Mouse (Mus musculus): Measurements from ENCODE around the gene Scarb1. TPM values are rescaled to one million over a fixed set of nuclear protein-coding genes. Genes with fewer than 3 reads are reported as not detected.

Gene Scarb1
- polyA plus RNA-seq, 1 experiment from 2014 or later = 30.1 TPM

DNA sequence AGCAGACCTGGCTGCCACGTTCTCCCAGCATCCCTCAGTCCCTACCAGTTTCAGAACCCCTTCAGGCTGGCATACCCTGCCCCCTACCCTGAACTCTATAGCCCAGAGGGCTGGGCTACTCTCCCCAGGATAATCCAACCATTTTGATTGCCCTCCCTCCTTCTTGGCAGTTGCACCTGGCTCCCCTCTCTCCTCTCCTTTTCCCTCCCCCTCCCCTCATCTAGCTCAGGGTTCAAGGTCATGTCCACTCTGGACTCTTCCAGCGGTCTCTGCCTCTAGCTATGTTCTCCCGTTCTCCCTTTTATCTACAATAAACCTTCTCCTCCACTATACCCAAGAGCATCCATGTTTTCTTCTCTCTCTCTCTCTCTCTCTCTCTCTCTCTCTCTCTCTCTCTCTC lies 9.1 kb downstream of the Scarb1 start:
- no peak overlapping the region for H3K4me2 ChIP-seq (replicated peaks; ENCODE audit: low read depth)
- H3K27ac ChIP-seq (replicated peaks) = no peak overlapping the region
- H3K27me3 ChIP-seq (ENCODE audit: control insufficient read depth, insufficient read depth, low read length) = no peaks in the 10 kb centered on the region
- ATAC-seq (ENCODE audit: low FRiP score, low TSS enrichment) (no peak), DNase-seq (ENCODE audit: low spot score) (no peak)
- H3K36me3 ChIP-seq (ENCODE audit: control insufficient read depth, insufficient read depth, low read length) = 0 out of 2 replicates have a peak, but pooled peaks cover 2% of the 10 kb centered on the region
- H3K9ac ChIP-seq (ENCODE audit: low read length) = no peak overlapping the region
- no peak overlapping the region for H3K4me3 ChIP-seq (ENCODE audit: low read depth, low read length)
- TF ChIP-seq EP300 (optimal IDR thresholded peaks at IDR 0.05) (no peak), CTCF (IDR thresholded peaks at IDR 0.05; ENCODE audit: low read depth) (no peak)
- WGBS = 65% methylated on average over 3 of the region's 3 CpGs
- no peaks in the 10 kb centered on the region for H3K9me3 ChIP-seq (ENCODE audit: control insufficient read depth, low read length)
- H3K4me1 ChIP-seq (replicated peaks; ENCODE audit: control insufficient read depth, insufficient read depth) = no peaks in the 10 kb centered on the region

DNA sequence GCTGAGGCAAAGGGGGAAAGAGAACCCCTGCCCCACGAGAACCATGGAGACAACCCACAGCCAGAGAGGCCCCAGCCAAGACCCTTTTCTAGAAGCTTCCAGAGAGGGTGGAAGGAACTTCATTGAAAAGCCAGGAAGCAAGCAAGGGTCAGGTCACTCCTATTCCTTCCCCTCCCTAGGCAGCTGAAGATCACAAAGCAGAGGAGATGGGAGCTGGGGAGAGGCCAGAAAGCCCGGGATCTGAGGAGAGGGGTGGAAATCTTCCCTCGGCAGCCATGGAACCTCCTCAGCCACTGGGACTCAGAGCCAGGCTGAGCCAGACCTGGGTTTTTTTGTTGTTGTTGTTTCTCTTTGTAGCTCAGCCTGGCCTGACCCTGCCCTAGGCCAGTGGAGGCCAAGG lies 9.8 kb downstream of the Scarb1 start:
- Histone ChIP-seq H3K27me3 (ENCODE audit: control insufficient read depth, insufficient read depth, low read length) (no peaks in the 10 kb centered on the region), H3K9me3 (ENCODE audit: control insufficient read depth, low read length) (no peaks in the 10 kb centered on the region), H3K4me3 (ENCODE audit: low read depth, low read length) (no peak overlapping the region), H3K4me2 (replicated peaks; ENCODE audit: low read depth) (no peak overlapping the region), H3K36me3 (ENCODE audit: control insufficient read depth, insufficient read depth, low read length) (0 out of 2 replicates have a peak, but pooled peaks cover 2% of the 10 kb centered on the region), H3K27ac (replicated peaks) (0 out of 2 replicates have a peak overlapping the region, but pooled peaks have one; percentile 18), H3K9ac (ENCODE audit: low read length) (0 out of 2 replicates have a peak overlapping the region, but pooled peaks have one; percentile 8), H3K4me1 (replicated peaks; ENCODE audit: control insufficient read depth, insufficient read depth) (no peaks in the 10 kb centered on the region)
- 38% methylated on average over 3 of the region's 3 CpGs for WGBS
- no peak for TF ChIP-seq CTCF (IDR thresholded peaks at IDR 0.05; ENCODE audit: low read depth)
- ATAC-seq (ENCODE audit: low FRiP score, low TSS enrichment) (no peak), DNase-seq (ENCODE audit: low spot score) (no peak)

DNA sequence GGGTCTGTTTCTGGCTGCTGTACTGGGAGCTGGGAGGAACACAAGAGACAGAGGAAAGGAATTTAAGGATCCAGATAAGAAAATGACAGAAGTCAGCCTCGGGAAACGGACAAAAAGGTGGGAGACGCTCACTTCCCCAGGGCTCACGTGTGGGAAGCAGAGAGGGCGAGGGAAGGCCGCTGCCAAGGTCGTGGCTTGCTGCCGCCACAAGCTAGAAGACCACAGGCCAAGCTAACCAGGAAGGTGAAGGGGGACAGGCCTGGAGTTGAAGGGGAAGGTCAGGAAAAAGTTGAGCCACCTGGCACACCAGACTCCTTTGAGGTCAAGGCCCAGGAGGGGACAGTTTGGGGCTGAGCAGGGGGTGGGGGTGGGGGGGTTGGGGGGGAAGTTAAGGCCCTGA lies 10.2 kb downstream of the Scarb1 start:
- H3K9ac ChIP-seq (ENCODE audit: low read length) = no peak overlapping the region
- DNase-seq (ENCODE audit: low spot score) = no peak
- H3K9me3 ChIP-seq (ENCODE audit: control insufficient read depth, low read length) = no peaks in the 10 kb centered on the region
- H3K4me1 ChIP-seq (replicated peaks; ENCODE audit: control insufficient read depth, insufficient read depth) = no peaks in the 10 kb centered on the region
- H3K4me3 ChIP-seq (ENCODE audit: low read depth, low read length) = no peak overlapping the region
- no peak overlapping the region for H3K4me2 ChIP-seq (replicated peaks; ENCODE audit: low read depth)
- 0 out of 2 replicates have a peak, but pooled peaks cover 2% of the 10 kb centered on the region for H3K36me3 ChIP-seq (ENCODE audit: control insufficient read depth, insufficient read depth, low read length)
- ATAC-seq (ENCODE audit: low FRiP score, low TSS enrichment) = no peak
- no peak overlapping the region for H3K27ac ChIP-seq (replicated peaks)
- H3K27me3 ChIP-seq (ENCODE audit: control insufficient read depth, insufficient read depth, low read length) = no peaks in the 10 kb centered on the region
- WGBS = 55% methylated on average over 8 of the region's 8 CpGs
- TF ChIP-seq CTCF (IDR thresholded peaks at IDR 0.05; ENCODE audit: low read depth) = no peak
- TF ChIP-seq EP300 (optimal IDR thresholded peaks at IDR 0.05) = no peak

DNA sequence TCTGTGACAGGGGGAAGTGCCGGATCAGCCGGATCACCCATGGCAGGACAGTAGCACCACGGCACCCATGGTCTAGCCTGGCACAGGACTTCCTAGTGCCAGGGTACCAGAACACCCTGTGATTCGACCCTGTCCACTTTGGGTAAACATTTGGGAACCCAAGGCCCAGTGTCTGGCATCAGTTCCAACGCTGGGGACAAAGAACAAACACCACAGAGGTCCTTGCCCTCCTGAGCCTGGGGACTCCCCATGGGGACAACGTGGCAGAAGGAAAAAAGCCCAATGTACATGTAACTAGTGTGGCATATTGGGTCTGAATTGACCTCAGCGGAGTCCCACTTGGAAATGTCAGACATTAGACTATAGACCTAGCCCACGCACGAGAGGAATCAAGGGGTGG lies 10.7 kb downstream of the Scarb1 start:
- no peaks in the 10 kb centered on the region for H3K4me1 ChIP-seq (replicated peaks; ENCODE audit: control insufficient read depth, insufficient read depth)
- H3K9ac ChIP-seq (ENCODE audit: low read length) = no peak overlapping the region
- no peaks in the 10 kb centered on the region for H3K27me3 ChIP-seq (ENCODE audit: control insufficient read depth, insufficient read depth, low read length)
- TF ChIP-seq EP300 (optimal IDR thresholded peaks at IDR 0.05) (no peak), CTCF (IDR thresholded peaks at IDR 0.05; ENCODE audit: low read depth) (no peak)
- DNase-seq (ENCODE audit: low spot score) = no peak
- no peaks in the 10 kb centered on the region for H3K9me3 ChIP-seq (ENCODE audit: control insufficient read depth, low read length)
- no peak for ATAC-seq (ENCODE audit: low FRiP score, low TSS enrichment)
- no peak overlapping the region for H3K27ac ChIP-seq (replicated peaks)
- 72% methylated on average over 9 of the region's 9 CpGs for WGBS
- no peak overlapping the region for H3K4me2 ChIP-seq (replicated peaks; ENCODE audit: low read depth)
- H3K36me3 ChIP-seq (ENCODE audit: control insufficient read depth, insufficient read depth, low read length) = 0 out of 2 replicates have a peak, but pooled peaks cover 2% of the 10 kb centered on the region
- no peak overlapping the region for H3K4me3 ChIP-seq (ENCODE audit: low read depth, low read length)

DNA sequence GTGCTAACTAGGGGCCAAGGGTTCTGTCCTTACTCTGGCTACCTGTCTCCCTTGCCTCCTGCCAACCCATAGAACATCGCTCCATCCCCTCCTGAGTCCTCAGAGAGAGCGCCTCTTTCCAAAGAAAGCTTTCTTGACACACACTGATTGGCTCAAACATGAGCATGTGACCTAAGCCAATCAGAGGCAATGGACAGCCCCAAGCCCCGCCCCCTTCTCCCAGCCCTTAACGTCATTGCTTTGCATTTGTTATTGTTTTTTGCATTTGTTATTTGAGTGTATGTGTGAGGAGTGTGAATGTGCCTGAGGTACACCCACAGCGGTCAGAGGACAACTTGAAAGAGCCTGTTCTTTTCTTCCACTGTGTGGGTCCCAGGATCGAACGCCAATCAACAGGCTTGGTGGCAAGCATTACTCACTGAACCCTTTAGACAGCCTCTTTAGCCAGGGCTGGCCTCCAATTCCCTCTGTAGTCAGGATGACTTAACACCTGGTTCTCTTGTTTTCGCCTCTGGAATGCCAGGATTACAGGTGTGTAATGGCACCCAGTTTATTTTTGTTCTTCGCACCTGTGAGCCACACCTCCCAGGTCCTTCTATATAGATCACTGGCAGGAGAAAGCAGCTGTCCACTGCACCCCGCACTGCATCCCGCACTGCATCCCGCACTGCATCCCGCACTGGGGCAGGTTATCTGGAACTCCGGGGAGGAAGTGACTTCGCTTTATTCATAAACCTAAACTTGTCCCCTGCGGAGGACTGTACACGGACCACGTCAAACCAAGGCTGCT lies 13.1 kb downstream of the Scarb1 start:
- Histone ChIP-seq H3K27ac (replicated peaks) (no peak overlapping the region), H3K9ac (ENCODE audit: low read length) (no peak overlapping the region), H3K9me3 (ENCODE audit: control insufficient read depth, low read length) (no peaks in the 10 kb centered on the region), H3K4me2 (replicated peaks; ENCODE audit: low read depth) (no peak overlapping the region), H3K4me1 (replicated peaks; ENCODE audit: control insufficient read depth, insufficient read depth) (no peaks in the 10 kb centered on the region), H3K4me3 (ENCODE audit: low read depth, low read length) (no peak overlapping the region), H3K36me3 (ENCODE audit: control insufficient read depth, insufficient read depth, low read length) (no peaks in the 10 kb centered on the region), H3K27me3 (ENCODE audit: control insufficient read depth, insufficient read depth, low read length) (no peaks in the 10 kb centered on the region)
- no peak for TF ChIP-seq CTCF (IDR thresholded peaks at IDR 0.05; ENCODE audit: low read depth)
- no peak for TF ChIP-seq EP300 (optimal IDR thresholded peaks at IDR 0.05)
- DNase-seq (ENCODE audit: low spot score) (peak; percentile 28), ATAC-seq (ENCODE audit: low FRiP score, low TSS enrichment) (peak; percentile 39)
- 58% methylated on average over 18 of the region's 18 CpGs for WGBS

DNA sequence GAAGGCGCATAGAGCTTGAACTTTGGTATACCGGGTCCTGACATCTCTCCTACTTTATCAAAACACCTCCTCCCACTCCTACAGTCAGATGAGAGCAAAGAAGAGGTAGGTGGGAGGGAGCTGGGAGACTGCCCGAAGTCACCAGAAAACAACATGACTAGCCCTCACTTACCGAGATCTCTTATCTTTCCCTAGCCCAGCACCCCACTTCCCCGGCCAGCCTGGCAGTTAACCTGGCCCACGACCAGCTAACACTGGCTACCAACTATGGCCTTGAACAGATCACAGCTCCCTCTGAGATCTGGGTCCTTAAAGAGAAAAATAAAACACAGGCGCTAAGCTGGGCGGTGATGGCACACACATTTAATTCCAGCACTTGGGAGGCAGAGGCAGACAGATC lies 14.5 kb downstream of the Scarb1 start:
- no peak overlapping the region for H3K27ac ChIP-seq (replicated peaks)
- no peak overlapping the region for H3K4me3 ChIP-seq (ENCODE audit: low read depth, low read length)
- no peaks in the 10 kb centered on the region for H3K9me3 ChIP-seq (ENCODE audit: control insufficient read depth, low read length)
- ATAC-seq (ENCODE audit: low FRiP score, low TSS enrichment) (no peak), DNase-seq (ENCODE audit: low spot score) (no peak)
- H3K4me2 ChIP-seq (replicated peaks; ENCODE audit: low read depth) = no peak overlapping the region
- 77% methylated on average over 8 of the region's 8 CpGs for WGBS
- no peaks in the 10 kb centered on the region for H3K36me3 ChIP-seq (ENCODE audit: control insufficient read depth, insufficient read depth, low read length)
- no peak for TF ChIP-seq CTCF (IDR thresholded peaks at IDR 0.05; ENCODE audit: low read depth)
- no peak for TF ChIP-seq EP300 (optimal IDR thresholded peaks at IDR 0.05)
- no peak overlapping the region for H3K9ac ChIP-seq (ENCODE audit: low read length)
- no peaks in the 10 kb centered on the region for H3K4me1 ChIP-seq (replicated peaks; ENCODE audit: control insufficient read depth, insufficient read depth)
- H3K27me3 ChIP-seq (ENCODE audit: control insufficient read depth, insufficient read depth, low read length) = no peaks in the 10 kb centered on the region
